ENCODE assay signal across 11 mouse cellular contexts in the genomic region with DNA sequence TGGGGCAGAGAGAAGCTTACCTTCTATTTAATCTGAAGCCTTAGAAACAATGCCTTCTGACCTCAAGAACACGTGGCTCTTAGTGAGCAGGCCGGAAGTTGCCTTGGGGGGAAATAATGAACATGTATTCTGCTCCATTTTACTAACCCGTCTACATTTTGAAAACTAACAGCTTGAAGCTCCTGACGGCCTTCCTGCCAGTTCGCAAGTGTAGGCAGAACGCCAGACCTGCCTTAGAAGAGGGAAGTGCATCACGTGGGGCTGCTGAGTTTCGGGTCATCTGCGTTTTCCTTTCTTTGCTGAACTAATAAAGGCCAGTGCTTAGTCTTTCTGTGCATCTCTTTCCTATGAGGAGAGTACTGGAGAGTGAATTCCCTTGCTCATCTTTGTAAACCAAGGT. TPM values are rescaled to one million over a fixed set of nuclear protein-coding genes. Genes with fewer than 3 reads are reported as not detected.
DNase-seq lines count a peak whose midpoint lies in the region; ATAC-seq and TF ChIP-seq lines count a peak whose summit lies in the region.
"Had no signal": no experiment of that assay in that cellular context is flagged by ENCODE, and none has a peak within 500 bp of the region (broad histone marks: within the 10 kb centered on the region; RNA-seq: fewer than 3 reads in every experiment).

No protein-coding gene starts in this region.

- WGBS in forebrain, embryonic 16.5 days, result 70% methylated on average over 9 of the region's 9 CpGs
- WGBS in hindbrain, postnatal 0 days, result 63% methylated on average over 9 of the region's 9 CpGs

- H3K4me2 ChIP-seq in forebrain, embryonic 16.5 days (ENCODE audit: low read length), result no peak overlapping the region
- no peak overlapping the region for H3K4me2 ChIP-seq in hindbrain, postnatal 0 days (ENCODE audit: low read depth, low read length)
- H3K4me2 ChIP-seq: neural tube, embryonic 13.5 days had no signal

- peak; percentile 28 to 66 for DNase-seq in adrenal gland, adult (ENCODE audit: inconsistent age in 2 of 2, low spot score in 1 of 2)
- no peak for DNase-seq in adrenal gland, adult 18-20 months (ENCODE audit: low spot score in 2 of 2)
- peak; percentile 31 for DNase-seq in urinary bladder, postnatal 14 days (ENCODE audit: low spot score)
- no peak for DNase-seq in urinary bladder, postnatal 25 days (ENCODE audit: low spot score)
- peak; percentile 76 for DNase-seq in lung, postnatal 36 days
- no peak for DNase-seq in hindbrain, postnatal 0 days (ENCODE audit: low spot score)
- DNase-seq in frontal cortex, postnatal 10 days (ENCODE audit: low spot score in 2 of 2), result no peak

- H3K36me3 ChIP-seq in forebrain, embryonic 16.5 days (ENCODE audit: control insufficient read depth, insufficient read depth), result no peaks in the 10 kb centered on the region
- H3K36me3 ChIP-seq in hindbrain, postnatal 0 days (ENCODE audit: insufficient read depth, low read length), result no peaks in the 10 kb centered on the region
- H3K36me3 ChIP-seq: neural tube, embryonic 13.5 days had no signal

- no peak overlapping the region for H3K4me3 ChIP-seq in forebrain, embryonic 16.5 days (replicated peaks; ENCODE audit: low read length)
- H3K4me3 ChIP-seq in hindbrain, postnatal 0 days (ENCODE audit: low read length), result no peak overlapping the region
- H3K4me3 ChIP-seq: neural tube, embryonic 13.5 days had no signal

- no peak for TF ChIP-seq CTCF in hindbrain, postnatal 0 days (IDR thresholded peaks at IDR 0.05; ENCODE audit: low read depth)

- no peaks in the 10 kb centered on the region for H3K4me1 ChIP-seq in forebrain, embryonic 16.5 days (replicated peaks; ENCODE audit: control insufficient read depth, insufficient read depth, low read length)
- no peaks in the 10 kb centered on the region for H3K4me1 ChIP-seq in hindbrain, postnatal 0 days (ENCODE audit: insufficient read depth, low read length)
- H3K4me1 ChIP-seq: neural tube, embryonic 13.5 days had no signal

- H3K9me3 ChIP-seq in forebrain, embryonic 16.5 days (ENCODE audit: control insufficient read depth, low read length), result no peaks in the 10 kb centered on the region
- H3K9me3 ChIP-seq in hindbrain, postnatal 0 days (ENCODE audit: low read length), result no peaks in the 10 kb centered on the region
- H3K9me3 ChIP-seq: neural tube, embryonic 13.5 days had no signal

- H3K27ac ChIP-seq in forebrain, embryonic 16.5 days (ENCODE audit: low read length), result no peak overlapping the region
- no peak overlapping the region for H3K27ac ChIP-seq in hindbrain, postnatal 0 days
- H3K27ac ChIP-seq: neural tube, embryonic 13.5 days had no signal

- ATAC-seq in forebrain, embryonic 16.5 days, result no peak
- no peak for ATAC-seq in hindbrain, postnatal 0 days

- no peak overlapping the region for H3K9ac ChIP-seq in forebrain, embryonic 16.5 days (replicated peaks; ENCODE audit: low read depth, low read length)
- H3K9ac ChIP-seq in hindbrain, postnatal 0 days (replicated peaks; ENCODE audit: low read length), result no peak overlapping the region
- H3K9ac ChIP-seq: neural tube, embryonic 13.5 days had no signal

- H3K27me3 ChIP-seq in forebrain, embryonic 16.5 days (replicated peaks; ENCODE audit: control insufficient read depth, insufficient read depth, low read length), result no peaks in the 10 kb centered on the region
- no peaks in the 10 kb centered on the region for H3K27me3 ChIP-seq in hindbrain, postnatal 0 days (ENCODE audit: insufficient read depth, low read length)
- H3K27me3 ChIP-seq: neural tube, embryonic 13.5 days had no signal

RNA-seq across cellular contexts. Expression of gene Gm525, which starts 19.1 kb away (rescaled TPM):
- not detected for total RNA-seq in adrenal gland, adult 18-20 months (2021)
- not detected in 2 replicates for polyA plus RNA-seq in forebrain, embryonic 16.5 days (2015; fragmentation: Nextera tagmentation; extraction: Ambion mirVana)
- not detected in 2 replicates for total RNA-seq in hindbrain, postnatal 0 days (2014; rRNA removed)
- polyA plus RNA-seq in hindbrain, postnatal 0 days (2015; fragmentation: Nextera tagmentation; extraction: Ambion mirVana), result 0.48 and 0.63 TPM in 2 replicates
- total RNA-seq: layer of hippocampus, postnatal 36 days had no signal
- polyA plus RNA-seq: embryonic facial prominence, embryonic 11.5 days; neural tube, embryonic 13.5 days had no signal

RNA-seq across cellular contexts. Expression of gene Dgke, which starts 26.1 kb away (rescaled TPM):
- total RNA-seq in adrenal gland, adult 18-20 months (2021), result 10 to 100 TPM; 10.9 to 12.2 TPM
- polyA plus RNA-seq in forebrain, embryonic 16.5 days (2015; fragmentation: Nextera tagmentation; extraction: Ambion mirVana), result 17.1 TPM in 2 replicates
- 32.6 and 33.5 TPM in 2 replicates for total RNA-seq in hindbrain, postnatal 0 days (2014; rRNA removed)
- 14.6 and 14.7 TPM in 2 replicates for polyA plus RNA-seq in hindbrain, postnatal 0 days (2015; fragmentation: Nextera tagmentation; extraction: Ambion mirVana)

Comparison
In these comparisons a context has a peak if more than half of its experiments do, and no peak if none do; other contexts are left out.
1. DNase-seq: peak in adrenal gland, adult (2 of 2), urinary bladder, postnatal 14 days (single experiment) and lung, postnatal 36 days (single experiment); none in adrenal gland, adult 18-20 months (0 of 2), urinary bladder, postnatal 25 days (single experiment), hindbrain, postnatal 0 days (single experiment) and frontal cortex, postnatal 10 days (0 of 2).